Mouse (Mus musculus): ENCODE results near the gene Trpm5. TPM values are rescaled to one million over a fixed set of nuclear protein-coding genes. Genes with fewer than 3 reads are reported as not detected.
A peak's percentile ranks its signal among the peaks of the same experiment; 100 is the strongest.

The Trpm5 gene
- total and polyA plus RNA-seq, 3 experiments, result 1.7 to 1.9 TPM; not detected in 1

GRCm38 (mm10) chr7:143058221-143058697, 36.2 kb downstream of the Trpm5 start:
- no peaks in the 10 kb centered on the region for H3K27me3 ChIP-seq (ENCODE audit: control insufficient read depth in 1 of 2, insufficient read depth in 2 of 2, low read length in 2 of 2)
- no peak for TF ChIP-seq CTCF (IDR thresholded peaks at IDR 0.05 in 2 of 3, conservative IDR thresholded peaks at IDR 0.05 in 1 of 3; ENCODE audit: control insufficient read depth in 1 of 3, insufficient read depth in 1 of 3, low read depth in 2 of 3, low read length in 3 of 3, poor library complexity in 1 of 3, severe bottlenecking in 1 of 3)
- peak; percentile 72; the same call in 1 of the 2 replicates for TF ChIP-seq TAL1 (IDR thresholded peaks at IDR 0.05; ENCODE audit: low read length)
- no peak for TF ChIP-seq GABPA (IDR thresholded peaks at IDR 0.05; ENCODE audit: low read depth, low read length)
- no peak for TF ChIP-seq ZNF384 (IDR thresholded peaks at IDR 0.05; ENCODE audit: low read depth, low read length)
- no peak for TF ChIP-seq E2F4 (IDR thresholded peaks at IDR 0.05; ENCODE audit: borderline replicate concordance, low read depth, low read length)
- no peak for TF ChIP-seq ZMIZ1 (IDR thresholded peaks at IDR 0.05; ENCODE audit: low read depth, low read length)
- no peak for TF ChIP-seq MAZ (IDR thresholded peaks at IDR 0.05; ENCODE audit: low read depth, low read length)
- no peak for TF ChIP-seq MEF2A (IDR thresholded peaks at IDR 0.05; ENCODE audit: extremely low read depth, insufficient replicate concordance, low read depth, low read length, poor library complexity, severe bottlenecking)
- no peak for TF ChIP-seq MXI1 (IDR thresholded peaks at IDR 0.05; ENCODE audit: low read depth, low read length)
- no peak for TF ChIP-seq USF2 (IDR thresholded peaks at IDR 0.05; ENCODE audit: borderline replicate concordance in 1 of 2, insufficient read depth in 1 of 2, low read depth in 1 of 2, low read length in 2 of 2)
- no peak for TF ChIP-seq TCF12 (IDR thresholded peaks at IDR 0.05; ENCODE audit: low read depth, low read length)
- TF ChIP-seq CHD1 (IDR thresholded peaks at IDR 0.05; ENCODE audit: low read depth, low read length), result no peak
- no peak for TF ChIP-seq ZC3H11A (IDR thresholded peaks at IDR 0.05; ENCODE audit: low read depth, low read length)
- peak; percentile 90 for TF ChIP-seq BHLHE40 (IDR thresholded peaks at IDR 0.05; ENCODE audit: borderline replicate concordance, low read depth, low read length)
- no peak for TF ChIP-seq MYC (IDR thresholded peaks at IDR 0.05; ENCODE audit: low read depth, low read length)
- no peak for TF ChIP-seq NRF1 (IDR thresholded peaks at IDR 0.05; ENCODE audit: insufficient read depth, low read depth, low read length, poor library complexity, severe bottlenecking)
- no peak for TF ChIP-seq RAD21 (IDR thresholded peaks at IDR 0.05; ENCODE audit: low read depth, low read length)
- TF ChIP-seq SIN3A (IDR thresholded peaks at IDR 0.05; ENCODE audit: low read length), result no peak
- TF ChIP-seq MAX (IDR thresholded peaks at IDR 0.05; ENCODE audit: low read length), result no peak
- 0 out of 4 replicates have a peak, but pooled peaks of 1 of the 2 experiments have one; percentile 24 for TF ChIP-seq POLR2A (IDR thresholded peaks at IDR 0.05; ENCODE audit: control insufficient read depth in 1 of 2, insufficient read depth in 1 of 2, low read depth in 1 of 2, low read length in 2 of 2, poor library complexity in 1 of 2)
- no peak for TF ChIP-seq SMC3 (IDR thresholded peaks at IDR 0.05; ENCODE audit: low read depth, low read length)
- TF ChIP-seq UBTF (IDR thresholded peaks at IDR 0.05; ENCODE audit: borderline replicate concordance, insufficient read depth, low read depth, low read length), result no peak
- peak overlapping the region; percentile 44 for H3K9ac ChIP-seq (ENCODE audit: control insufficient read depth, low read depth, low read length, poor library complexity, severe bottlenecking)
- peak overlapping the region; percentile 95 for H3K27ac ChIP-seq (ENCODE audit: control insufficient read depth, low read depth, low read length)
- peaks cover 21% of the 10 kb centered on the region for H3K79me2 ChIP-seq (ENCODE audit: control insufficient read depth, insufficient read depth, low read length, poor library complexity)
- no peaks in the 10 kb centered on the region for H3K9me3 ChIP-seq (replicated peaks; ENCODE audit: insufficient read depth, low read length)
- no peak for DNase-seq (ENCODE audit: low read depth, low spot score)
- H3K36me3 ChIP-seq (ENCODE audit: control insufficient read depth in 1 of 2, insufficient read depth in 2 of 2, low read length in 2 of 2), result peaks cover 2 to 56% of the 10 kb centered on the region in 2 experiments; a peak in 3 of 4 replicates
- H3K4me1 ChIP-seq (ENCODE audit: control insufficient read depth in 1 of 2, insufficient read depth in 2 of 2, low read length in 2 of 2), result peaks cover 38 to 63% of the 10 kb centered on the region in 2 experiments
- no peak overlapping the region for H3K4me3 ChIP-seq (ENCODE audit: control insufficient read depth in 1 of 2, insufficient read depth in 1 of 2, low read depth in 2 of 2, low read length in 2 of 2)

Data from MEL (cell line).